In genomic region chr19:27641001-27641400, GRCm38 (mm10) we compare ENCODE assay signal across 28 mouse cellular contexts.
DNase-seq lines count a peak whose midpoint lies in the region; ATAC-seq and TF ChIP-seq lines count a peak whose summit lies in the region.
"Had no signal": no experiment of that assay in that cellular context is flagged by ENCODE, and none has a peak within 500 bp of the region (broad histone marks: within the 10 kb centered on the region; RNA-seq: fewer than 3 reads in every experiment).

No protein-coding gene starts in this region.

- no peaks in the 10 kb centered on the region for H3K36me3 ChIP-seq in forebrain, embryonic 14.5 days (ENCODE audit: control insufficient read depth, insufficient read depth, low read length)
- H3K36me3 ChIP-seq in forebrain, embryonic 15.5 days, result no peaks in the 10 kb centered on the region
- H3K36me3 ChIP-seq in ES-E14 (ENCODE audit: control insufficient read depth, insufficient read depth, low read length, poor library complexity, severe bottlenecking), result no peaks in the 10 kb centered on the region
- H3K36me3 ChIP-seq in liver, postnatal 0 days (replicated peaks; ENCODE audit: insufficient read depth, low read length), result no peaks in the 10 kb centered on the region
- H3K36me3 ChIP-seq: embryonic facial prominence, embryonic 12.5 days; embryonic facial prominence, embryonic 15.5 days; heart, embryonic 10.5 days; heart, embryonic 13.5 days; hindbrain, embryonic 12.5 days; hindbrain, embryonic 15.5 days; intestine, embryonic 15.5 days had no signal

- no peak overlapping the region for H3K27ac ChIP-seq in forebrain, embryonic 14.5 days (ENCODE audit: low read depth, low read length)
- no peak overlapping the region for H3K27ac ChIP-seq in forebrain, embryonic 15.5 days (replicated peaks)
- H3K27ac ChIP-seq in ES-E14 (ENCODE audit: insufficient read depth, low read depth, low read length, poor library complexity, severe bottlenecking), result no peak overlapping the region
- no peak overlapping the region for H3K27ac ChIP-seq in liver, postnatal 0 days (ENCODE audit: low read depth)
- H3K27ac ChIP-seq: embryonic facial prominence, embryonic 12.5 days; embryonic facial prominence, embryonic 15.5 days; heart, adult 2 months; heart, embryonic 10.5 days; heart, embryonic 13.5 days; hindbrain, embryonic 12.5 days; hindbrain, embryonic 15.5 days; intestine, embryonic 15.5 days had no signal

- no peak overlapping the region for H3K4me2 ChIP-seq in forebrain, embryonic 14.5 days (ENCODE audit: low read length)
- no peak overlapping the region for H3K4me2 ChIP-seq in forebrain, embryonic 15.5 days (replicated peaks)
- H3K4me2 ChIP-seq in liver, postnatal 0 days (ENCODE audit: low read depth, low read length), result no peak overlapping the region
- H3K4me2 ChIP-seq: embryonic facial prominence, embryonic 12.5 days; embryonic facial prominence, embryonic 15.5 days; heart, embryonic 13.5 days; hindbrain, embryonic 12.5 days; hindbrain, embryonic 15.5 days; intestine, embryonic 15.5 days had no signal

- H3K27me3 ChIP-seq in forebrain, embryonic 14.5 days (replicated peaks; ENCODE audit: control insufficient read depth, insufficient read depth, low read length), result no peaks in the 10 kb centered on the region
- H3K27me3 ChIP-seq in forebrain, embryonic 15.5 days, result no peaks in the 10 kb centered on the region
- H3K27me3 ChIP-seq in liver, postnatal 0 days (ENCODE audit: insufficient read depth, low read length), result no peaks in the 10 kb centered on the region
- H3K27me3 ChIP-seq: embryonic facial prominence, embryonic 12.5 days; embryonic facial prominence, embryonic 15.5 days; heart, embryonic 13.5 days; hindbrain, embryonic 12.5 days; hindbrain, embryonic 15.5 days; intestine, embryonic 15.5 days had no signal

- no peaks in the 10 kb centered on the region for H3K9me3 ChIP-seq in forebrain, embryonic 14.5 days (replicated peaks; ENCODE audit: control insufficient read depth, low read length)
- no peaks in the 10 kb centered on the region for H3K9me3 ChIP-seq in forebrain, embryonic 15.5 days
- no peaks in the 10 kb centered on the region for H3K9me3 ChIP-seq in ES-E14 (ENCODE audit: control insufficient read depth, insufficient read depth, low read depth, low read length)
- H3K9me3 ChIP-seq in liver, postnatal 0 days (ENCODE audit: low read length), result no peaks in the 10 kb centered on the region
- H3K9me3 ChIP-seq: embryonic facial prominence, embryonic 12.5 days; embryonic facial prominence, embryonic 15.5 days; heart, embryonic 10.5 days; heart, embryonic 13.5 days; hindbrain, embryonic 12.5 days; hindbrain, embryonic 15.5 days; intestine, embryonic 15.5 days had no signal

- H3K4me1 ChIP-seq in forebrain, embryonic 14.5 days (ENCODE audit: control insufficient read depth, insufficient read depth, low read length), result no peaks in the 10 kb centered on the region
- H3K4me1 ChIP-seq in forebrain, embryonic 15.5 days, result no peaks in the 10 kb centered on the region
- H3K4me1 ChIP-seq in ES-E14 (ENCODE audit: control insufficient read depth in 2 of 2, insufficient read depth in 2 of 2, low read length in 2 of 2, poor library complexity in 1 of 2), result peaks cover 0 to 3% of the 10 kb centered on the region in 2 experiments; a peak in 1 of 4 replicates
- H3K4me1 ChIP-seq in liver, postnatal 0 days (ENCODE audit: insufficient read depth), result no peaks in the 10 kb centered on the region
- H3K4me1 ChIP-seq: embryonic facial prominence, embryonic 12.5 days; embryonic facial prominence, embryonic 15.5 days; heart, embryonic 10.5 days; heart, embryonic 13.5 days; hindbrain, embryonic 12.5 days; hindbrain, embryonic 15.5 days; intestine, embryonic 15.5 days had no signal

- TF ChIP-seq CTCF in liver, postnatal 0 days (IDR thresholded peaks at IDR 0.05; ENCODE audit: low read depth), result no peak

- no peak overlapping the region for H3K9ac ChIP-seq in forebrain, embryonic 14.5 days (ENCODE audit: low read length)
- H3K9ac ChIP-seq in forebrain, embryonic 15.5 days (replicated peaks), result no peak overlapping the region
- H3K9ac ChIP-seq in ES-E14 (ENCODE audit: insufficient read depth, low read depth, low read length, poor library complexity, severe bottlenecking), result no peak overlapping the region
- H3K9ac ChIP-seq in liver, postnatal 0 days (replicated peaks), result no peak overlapping the region
- H3K9ac ChIP-seq: embryonic facial prominence, embryonic 12.5 days; embryonic facial prominence, embryonic 15.5 days; heart, embryonic 13.5 days; hindbrain, embryonic 12.5 days; hindbrain, embryonic 15.5 days; intestine, embryonic 15.5 days had no signal

- DNase-seq in forebrain, embryonic 14.5 days (ENCODE audit: low spot score), result peak; percentile 3
- peak; percentile 38 for DNase-seq in ES-E14 (ENCODE audit: low read depth, low spot score)
- DNase-seq in ZHBTc4 (ENCODE audit: low read depth, low spot score), result peak; percentile 45
- DNase-seq in frontal cortex, postnatal 10 days (ENCODE audit: low spot score in 2 of 2), result no peak
- DNase-seq in left cerebral cortex, adult 9 months (ENCODE audit: low spot score in 2 of 2), result no peak
- no peak for DNase-seq in liver, postnatal 0 days
- DNase-seq: adrenal gland, adult 8-10 months; adrenal gland, postnatal 25 days; cerebellum, adult 11 months; cerebellum, adult 2 months; cerebellum, adult 9-11 months; cerebellum, postnatal 25 days; gastrocnemius, postnatal 10 days; gastrocnemius, postnatal 36 days; heart, adult 2 months; heart, postnatal 14 days; heart, postnatal 4 days; kidney, adult 11 months had no signal

- TF ChIP-seq EP300 in liver, postnatal 0 days (IDR thresholded peaks at IDR 0.05; ENCODE audit: low read depth), result no peak

- no peak overlapping the region for H3K4me3 ChIP-seq in forebrain, embryonic 14.5 days (ENCODE audit: low read depth, low read length)
- H3K4me3 ChIP-seq in forebrain, embryonic 15.5 days, result no peak overlapping the region
- H3K4me3 ChIP-seq in ES-E14 (ENCODE audit: insufficient read depth in 1 of 2, low read depth in 1 of 2, low read length in 2 of 2, poor library complexity in 1 of 2, severe bottlenecking in 1 of 2), result no peak overlapping the region
- no peak overlapping the region for H3K4me3 ChIP-seq in liver, postnatal 0 days (ENCODE audit: low read depth, low read length)
- H3K4me3 ChIP-seq: embryonic facial prominence, embryonic 12.5 days; embryonic facial prominence, embryonic 15.5 days; heart, adult 2 months; heart, embryonic 10.5 days; heart, embryonic 13.5 days; hindbrain, embryonic 12.5 days; hindbrain, embryonic 15.5 days; intestine, embryonic 15.5 days had no signal

- ATAC-seq in forebrain, embryonic 14.5 days, result no peak
- no peak for ATAC-seq in forebrain, embryonic 15.5 days (replicated peaks)
- ATAC-seq in liver, postnatal 0 days, result no peak
- ATAC-seq: activated CD4-positive, CD25-positive, alpha-beta regulatory T cell, adult 4 months; forebrain, embryonic 16.5 days; intestine, embryonic 15.5 days had no signal

- 11% methylated on average over 3 of the region's 3 CpGs for WGBS in forebrain, embryonic 14.5 days
- 23% methylated on average over 3 of the region's 3 CpGs for WGBS in forebrain, embryonic 15.5 days
- WGBS in liver, postnatal 0 days (ENCODE audit: insufficient replicate concordance), result 66% methylated on average over 3 of the region's 3 CpGs

- in situ Hi-C loops in ES-E14 (cut with MboI; ENCODE audit: low sequenced_read_pairs in 2 of 2, unreplicated experiment in 2 of 2), result no loop called here

TF ChIP-seq in ES-E14, 5 proteins besides CTCF, POLR2A, EP300 and RAD21:
- TF ChIP-seq CHD2 (IDR thresholded peaks at IDR 0.05; ENCODE audit: low read depth, low read length) (no peak), HCFC1 (IDR thresholded peaks at IDR 0.05; ENCODE audit: borderline replicate concordance, insufficient read depth, low read length) (no peak), ZC3H11A (IDR thresholded peaks at IDR 0.05; ENCODE audit: borderline replicate concordance, low read depth, low read length) (no peak), ZNF384 (IDR thresholded peaks at IDR 0.05; ENCODE audit: low read depth, low read length) (no peak), MAFK (IDR thresholded peaks at IDR 0.05; ENCODE audit: insufficient read depth, low read depth, low read length) (no peak)

Comparison
In these comparisons a context has a peak if more than half of its experiments do, and no peak if none do; other contexts are left out.
1. DNase-seq: peak in forebrain, embryonic 14.5 days (single experiment), ES-E14 (single experiment) and ZHBTc4 (single experiment); none in frontal cortex, postnatal 10 days (0 of 2), left cerebral cortex, adult 9 months (0 of 2) and liver, postnatal 0 days (single experiment).